Mouse (Mus musculus) cerebellum, adult 11 months (tissue): ENCODE data around the gene Rpgrip1l.

Source experiments
- DNase-seq: peaks from one replicate; pipeline ENCODE4 v3.0.0; 2022

Gene Rpgrip1l

DNA sequence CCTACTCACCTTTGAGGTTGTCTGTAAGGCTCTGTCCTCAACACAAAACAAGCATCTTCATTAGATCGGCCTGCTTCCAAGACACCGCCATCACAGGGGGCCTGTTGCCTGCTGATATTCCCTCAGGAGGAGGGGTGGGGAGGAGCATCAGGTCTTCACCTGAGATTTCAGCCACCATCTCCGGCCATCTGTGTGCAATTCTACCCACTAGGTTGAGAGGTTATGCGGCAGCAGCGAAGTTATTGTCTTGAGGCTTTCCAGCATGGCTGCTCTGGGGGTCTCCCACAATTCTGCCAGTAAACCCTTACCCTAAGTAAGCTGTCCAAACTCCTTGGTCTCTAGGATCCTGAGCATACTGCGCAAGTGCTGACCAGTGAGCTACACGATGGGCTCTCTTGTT, 113.2 kb downstream of the Rpgrip1l start, which contains the start of gene Aktip:
Gene Aktip, minus strand, starts transcription at position 101 of the 400 bp plus-strand sequence.
- no peak for DNase-seq

DNA sequence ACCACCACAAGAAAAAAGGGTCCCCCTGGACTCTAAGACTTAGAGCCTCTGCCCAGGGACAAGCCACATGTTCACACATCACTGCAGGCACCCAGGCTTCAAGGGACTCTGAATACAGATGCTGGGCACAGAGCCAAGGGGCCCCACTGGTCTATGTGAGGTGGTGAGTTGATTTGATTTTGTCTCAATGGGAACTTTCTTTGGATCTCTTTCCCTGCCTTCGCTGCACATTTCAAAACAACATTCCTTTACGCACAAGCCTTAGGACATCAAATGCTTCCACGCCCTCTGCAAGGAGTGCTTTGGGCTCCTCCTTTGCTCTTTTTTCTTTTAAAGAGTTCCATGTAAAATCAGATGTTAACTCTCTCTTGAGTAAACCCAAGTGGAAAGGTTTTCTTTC, 115.0 kb downstream of the Rpgrip1l start:
- DNase-seq: no peak

DNA sequence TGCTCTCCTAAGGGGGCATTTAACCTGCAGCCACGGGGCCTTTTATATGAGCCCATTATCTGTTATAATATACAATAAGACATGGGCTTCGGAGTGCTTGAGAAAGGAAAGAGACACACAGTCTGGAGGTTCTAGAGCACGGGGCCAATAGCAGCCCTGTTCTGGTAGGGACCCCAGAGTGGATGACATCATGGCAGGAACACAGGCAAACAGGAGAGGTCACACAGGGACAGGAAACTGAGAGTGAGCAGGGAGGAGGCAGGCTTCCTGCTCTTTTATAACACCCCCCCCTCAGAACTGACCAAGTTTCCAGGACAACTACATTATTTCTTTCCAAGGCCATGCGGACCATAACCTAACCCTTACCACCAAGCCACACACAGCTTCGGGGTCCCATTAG, 115.8 kb downstream of the Rpgrip1l start:
- DNase-seq: no peak

DNA sequence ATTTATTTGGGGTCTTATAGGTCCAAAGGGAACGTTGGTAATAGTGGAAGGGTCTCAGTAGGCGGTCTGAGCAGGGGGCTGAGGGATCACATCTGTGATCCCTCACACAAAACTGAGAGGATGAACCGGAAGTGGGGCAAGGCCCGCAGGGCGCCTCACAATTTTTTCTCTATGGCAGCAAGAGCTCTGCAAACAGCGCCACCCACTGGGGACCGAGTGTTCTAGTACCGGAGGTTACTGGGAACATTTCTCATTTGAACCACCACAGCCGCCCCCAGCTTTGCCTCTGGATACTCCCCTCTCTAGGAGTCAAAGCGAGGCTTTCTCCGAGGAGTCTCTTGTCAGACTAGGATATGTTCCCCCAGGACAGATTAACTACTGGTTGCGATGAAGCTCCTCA, 116.4 kb downstream of the Rpgrip1l start:
- DNase-seq: no peak

GRCm38 (mm10) chr8:91194081-91194480, 119.0 kb downstream of the Rpgrip1l start:
- DNase-seq: no peak

GRCm38 (mm10) chr8:91192941-91193340, 120.1 kb downstream of the Rpgrip1l start:
- no peak for DNase-seq

DNA sequence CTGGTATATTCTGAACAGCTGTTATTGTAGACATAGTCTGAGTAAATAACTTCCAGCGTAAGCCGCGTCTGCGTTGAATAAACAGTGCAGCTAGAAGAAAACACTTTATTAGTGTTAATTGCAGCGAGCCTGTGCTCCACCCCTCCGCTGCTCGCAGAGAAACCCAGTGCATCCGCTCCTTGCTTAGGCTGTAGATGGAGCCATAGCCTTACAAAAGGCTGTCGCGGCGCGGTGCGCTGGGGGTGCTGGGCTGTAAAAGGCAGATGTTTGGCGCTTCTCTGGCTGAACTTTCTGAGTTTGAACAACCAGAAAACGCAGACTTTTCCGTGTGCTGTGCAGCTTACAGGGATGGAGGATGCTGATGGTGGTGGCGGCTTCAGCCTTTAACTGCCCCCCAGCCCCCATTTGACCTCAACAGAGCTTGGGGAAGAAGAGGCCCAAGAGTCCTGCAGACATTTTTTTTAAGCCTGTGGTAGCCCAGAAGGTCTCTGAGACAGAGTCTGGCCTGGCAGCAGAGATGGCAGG, 122.2 kb downstream of the Rpgrip1l start:
- DNase-seq: peak; percentile 8

DNA sequence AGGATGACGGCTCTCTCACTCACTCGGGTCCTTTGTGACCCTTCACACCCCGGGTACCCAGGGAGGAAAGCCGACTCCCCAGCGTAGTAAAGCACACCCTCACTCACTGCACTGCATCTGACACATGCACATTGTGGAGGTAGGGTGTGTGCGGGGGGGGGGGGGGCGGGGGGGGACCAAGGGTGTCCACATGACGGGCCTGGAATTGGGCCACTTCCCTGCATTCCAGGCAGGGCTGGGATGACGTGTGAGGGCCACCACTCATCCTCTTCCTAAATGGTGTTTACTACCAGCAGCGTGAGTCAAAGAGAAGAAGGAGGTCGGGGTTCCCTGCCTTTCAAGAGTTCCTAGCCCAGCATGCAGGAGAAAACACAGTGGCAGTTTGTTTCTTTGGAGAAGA, 124.9 kb downstream of the Rpgrip1l start:
- no peak for DNase-seq

DNA sequence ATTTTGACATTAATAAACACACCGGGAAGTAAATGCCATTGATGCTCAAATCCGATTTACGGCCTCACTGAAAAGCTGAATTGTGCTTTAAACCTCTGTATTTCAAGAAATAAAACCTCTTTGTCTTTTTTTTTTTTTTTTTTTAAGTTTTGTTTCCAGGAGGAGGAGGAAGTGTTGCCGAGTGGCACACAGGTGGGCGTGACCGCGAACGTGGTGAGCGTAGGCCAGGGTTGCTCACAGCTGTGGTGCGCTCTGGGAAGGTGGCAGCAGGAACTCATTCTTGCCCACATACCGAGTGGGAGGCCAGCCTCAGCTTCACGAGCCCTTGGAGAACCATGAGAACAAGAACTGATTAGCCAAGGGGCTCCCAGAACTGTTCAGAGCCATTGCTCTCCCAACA, 126.7 kb downstream of the Rpgrip1l start:
- no peak for DNase-seq

- DNase-seq: no peak
These were observed 135.4 kb downstream of the Rpgrip1l start for GRCm38 (mm10) chr8:91177708-91178107.

- no peak for DNase-seq
These were observed 136.9 kb downstream of the Rpgrip1l start for GRCm38 (mm10) chr8:91176176-91176575.

- DNase-seq: no peak
These were observed 141.5 kb downstream of the Rpgrip1l start for GRCm38 (mm10) chr8:91171605-91172004.

GRCm38 (mm10) chr8:91170914-91171313, 142.1 kb downstream of the Rpgrip1l start:
- DNase-seq: no peak

GRCm38 (mm10) chr8:91170152-91170551, 142.9 kb downstream of the Rpgrip1l start:
- no peak for DNase-seq
